Mouse (Mus musculus): Measurements from ENCODE around the gene Wipf3.

Wipf3 gene

GRCm38 (mm10) chr6:54429447-54430194 is at the start of gene Wipf3:
TSS of gene Wipf3 (plus strand) at chr6:54429603.
- peak; percentile 70 for DNase-seq (ENCODE audit: extremely low spot score, low spot score)

GRCm38 (mm10) chr6:54382636-54383035 is 46.8 kb upstream of the Wipf3 start:
- peak; percentile 59 for DNase-seq (ENCODE audit: extremely low spot score, low spot score)

DNA sequence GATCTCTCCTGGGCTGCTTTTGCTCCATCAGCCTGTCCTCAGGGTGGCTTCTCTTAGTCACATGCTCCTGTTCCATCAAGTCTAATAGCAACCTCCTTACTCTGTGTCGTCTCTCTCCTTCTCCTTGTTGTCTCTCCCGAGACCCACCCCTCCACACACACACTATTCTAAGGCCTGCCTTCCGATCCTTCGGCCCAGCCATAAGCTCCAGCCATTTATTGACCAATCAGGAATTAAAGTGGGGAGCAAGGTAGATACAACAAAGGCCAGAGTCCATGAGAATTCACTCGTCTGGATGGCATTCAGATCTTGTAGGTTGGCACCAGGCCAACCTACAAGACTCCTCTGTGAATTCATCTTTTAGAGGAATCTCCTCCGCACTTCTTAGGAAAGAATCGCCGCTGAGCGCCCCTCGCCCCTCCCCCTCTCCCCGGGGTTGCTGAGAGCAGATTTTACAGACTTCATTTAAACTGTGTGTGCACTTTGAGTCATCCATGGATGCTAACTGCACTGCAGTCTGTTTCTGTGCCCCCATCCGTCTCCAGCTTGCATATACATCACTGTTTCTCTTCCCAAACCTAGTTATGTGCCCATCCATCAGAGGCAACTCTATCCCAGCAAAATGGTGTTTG is 45.4 kb upstream of the Wipf3 start:
- no peak for DNase-seq (ENCODE audit: extremely low spot score, low spot score)

DNA sequence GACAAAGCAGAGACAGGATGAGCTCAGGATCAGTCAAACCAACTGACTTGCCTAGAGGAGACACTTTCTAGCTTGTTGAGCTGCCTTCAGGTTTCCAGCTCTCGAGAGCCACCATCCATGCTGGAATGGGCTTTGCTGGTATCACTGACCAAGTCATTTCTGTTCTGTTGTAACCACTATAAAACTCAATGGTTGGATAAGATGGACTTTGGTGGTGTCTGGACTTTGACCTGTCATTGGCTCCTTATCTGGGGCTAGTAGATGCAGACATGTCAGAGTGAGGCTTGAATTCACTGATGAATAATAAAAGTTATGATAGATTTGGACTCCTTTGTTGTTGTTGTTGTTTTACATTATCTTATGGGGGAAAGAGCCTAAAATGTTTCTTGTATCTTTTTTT is 44.6 kb upstream of the Wipf3 start:
- DNase-seq (ENCODE audit: extremely low spot score, low spot score) = no peak

- no peak for DNase-seq (ENCODE audit: extremely low spot score, low spot score)
Measured at GRCm38 (mm10) chr6:54386429-54386828, 43.0 kb upstream of the Wipf3 start.

DNA sequence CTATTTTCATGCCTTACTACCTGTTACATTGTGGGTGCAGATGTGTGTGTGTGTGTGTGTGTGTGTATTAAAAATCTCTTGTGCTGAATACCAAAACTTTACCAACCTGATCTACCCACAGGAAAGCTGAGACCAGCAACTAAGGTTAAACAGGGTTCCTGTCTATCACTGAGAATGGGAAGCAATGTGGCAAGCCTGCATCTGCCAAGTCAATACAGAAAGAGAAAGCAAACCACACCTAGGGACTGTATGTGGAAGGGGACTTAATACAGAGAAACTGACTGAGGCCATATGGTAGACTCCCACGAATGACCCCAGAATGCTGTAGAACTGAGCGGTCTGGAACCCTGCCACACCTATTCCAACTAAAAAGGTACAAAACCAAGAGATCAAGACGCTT is 42.4 kb upstream of the Wipf3 start:
- DNase-seq (ENCODE audit: extremely low spot score, low spot score) = no peak

DNA sequence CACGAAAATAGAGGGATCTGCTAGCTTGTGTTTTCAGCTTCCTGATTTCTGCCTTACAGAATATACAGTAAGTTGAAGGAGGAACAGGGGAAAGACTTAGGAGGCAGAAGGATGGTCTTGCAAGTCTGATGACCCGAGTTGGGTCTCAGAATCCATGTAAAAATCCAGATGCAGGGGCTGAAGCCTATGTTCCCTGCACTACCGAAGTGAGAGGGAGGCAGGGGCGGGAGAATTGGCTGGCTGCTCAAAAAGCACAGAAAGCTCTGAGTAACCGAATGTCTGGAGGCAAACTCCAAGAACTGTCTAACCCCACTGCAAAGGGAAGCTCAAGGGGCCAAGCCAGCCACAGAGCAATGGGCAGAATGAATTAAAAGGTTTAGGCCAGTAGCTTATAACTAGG is 41.7 kb upstream of the Wipf3 start:
- no peak for DNase-seq (ENCODE audit: extremely low spot score, low spot score)

DNA sequence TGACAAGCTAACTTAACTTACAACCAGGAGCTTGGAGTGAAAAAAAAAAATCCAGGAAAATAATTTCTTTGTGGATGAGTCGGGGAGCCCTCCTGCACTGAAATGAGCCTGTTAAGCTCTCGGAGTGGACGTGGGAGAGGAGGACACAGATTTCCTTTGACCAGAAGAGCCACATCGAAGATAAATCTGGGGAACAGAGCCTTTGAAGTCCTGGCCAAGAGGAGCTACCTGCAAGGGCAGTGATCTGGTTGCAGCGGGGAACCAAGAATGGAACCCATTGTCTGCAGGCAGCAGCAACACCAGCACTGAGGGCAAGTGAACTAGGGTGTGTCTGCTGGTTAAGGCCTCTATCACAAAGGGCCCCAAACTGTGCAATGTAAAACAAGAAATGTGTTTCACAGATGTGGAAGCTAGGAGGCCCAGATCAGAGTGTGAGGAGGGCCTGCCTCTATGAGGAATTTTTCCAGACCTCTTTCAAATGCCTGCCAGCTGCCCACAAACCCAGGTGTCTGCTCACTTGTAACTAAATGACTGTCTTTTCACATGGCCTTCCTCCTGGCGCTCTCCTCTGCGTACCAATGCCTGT is 40.6 kb upstream of the Wipf3 start:
- peak; percentile 29 for DNase-seq (ENCODE audit: extremely low spot score, low spot score)

- DNase-seq (ENCODE audit: extremely low spot score, low spot score) = peak; percentile 32
Measured at GRCm38 (mm10) chr6:54391765-54392164, 37.6 kb upstream of the Wipf3 start.

DNA sequence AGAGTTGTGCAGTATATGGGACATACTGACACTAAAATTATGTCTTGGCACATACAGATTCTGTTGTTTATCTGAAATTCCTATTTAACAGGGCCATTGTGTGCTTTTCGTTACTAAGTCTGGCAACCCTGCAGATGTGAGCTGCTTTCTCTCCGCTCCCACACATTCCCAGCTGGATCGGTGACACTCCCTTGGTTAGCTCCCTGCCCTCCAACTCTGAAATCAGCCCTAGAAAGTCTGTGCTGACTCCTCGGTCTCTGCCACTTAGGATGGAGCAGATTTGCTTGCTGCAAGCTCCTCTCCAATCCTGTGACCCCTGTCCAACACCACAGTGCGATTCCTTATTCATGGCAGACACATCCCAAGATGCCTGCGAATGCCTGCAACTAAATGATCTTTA is 35.5 kb upstream of the Wipf3 start:
- DNase-seq (ENCODE audit: extremely low spot score, low spot score) = no peak

GRCm38 (mm10) chr6:54399194-54399923 is 30.0 kb upstream of the Wipf3 start:
- DNase-seq (ENCODE audit: extremely low spot score, low spot score) = no peak

GRCm38 (mm10) chr6:54401503-54401902 is 27.9 kb upstream of the Wipf3 start:
- no peak for DNase-seq (ENCODE audit: extremely low spot score, low spot score)

DNA sequence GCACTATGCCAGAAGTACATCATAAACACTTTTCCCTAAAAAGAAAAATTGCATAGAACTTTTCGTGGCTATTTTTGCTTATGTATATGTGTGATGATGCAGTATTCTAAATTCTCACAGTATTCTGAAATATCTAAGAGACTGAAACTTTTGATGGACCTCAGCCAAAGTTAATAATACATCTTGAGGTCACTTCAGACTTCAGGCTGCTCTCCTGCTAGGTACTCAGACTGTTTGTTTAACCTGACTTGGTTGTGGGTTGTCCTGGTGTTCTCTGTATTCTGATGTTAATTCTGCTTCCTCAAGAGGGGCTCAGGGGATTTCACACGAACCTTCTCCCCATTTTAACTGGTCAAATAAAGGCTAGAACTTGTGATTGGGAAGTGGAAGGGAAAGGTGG is 24.5 kb upstream of the Wipf3 start:
- no peak for DNase-seq (ENCODE audit: extremely low spot score, low spot score)

DNA sequence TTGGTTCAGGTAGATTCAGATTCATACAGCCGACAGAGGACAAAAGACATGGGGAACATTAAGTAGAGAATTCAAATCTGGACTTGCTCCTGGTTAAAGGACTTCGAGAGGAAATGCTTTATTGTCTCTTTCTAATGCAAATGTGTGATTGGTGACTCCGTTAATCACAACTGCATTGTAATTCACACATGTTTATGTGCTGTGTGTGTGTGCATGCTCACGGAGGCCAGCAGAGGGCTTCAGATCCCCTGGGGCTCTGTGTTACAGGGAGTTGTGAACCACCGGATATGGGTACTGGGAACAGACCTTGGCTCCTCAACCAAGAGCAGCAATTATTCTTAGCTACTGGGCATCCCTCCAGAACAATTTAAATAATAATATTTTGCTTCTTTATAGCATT is 23.3 kb upstream of the Wipf3 start:
- no peak for DNase-seq (ENCODE audit: extremely low spot score, low spot score)

GRCm38 (mm10) chr6:54409271-54409670 is 20.1 kb upstream of the Wipf3 start:
- DNase-seq (ENCODE audit: extremely low spot score, low spot score) = no peak

DNA sequence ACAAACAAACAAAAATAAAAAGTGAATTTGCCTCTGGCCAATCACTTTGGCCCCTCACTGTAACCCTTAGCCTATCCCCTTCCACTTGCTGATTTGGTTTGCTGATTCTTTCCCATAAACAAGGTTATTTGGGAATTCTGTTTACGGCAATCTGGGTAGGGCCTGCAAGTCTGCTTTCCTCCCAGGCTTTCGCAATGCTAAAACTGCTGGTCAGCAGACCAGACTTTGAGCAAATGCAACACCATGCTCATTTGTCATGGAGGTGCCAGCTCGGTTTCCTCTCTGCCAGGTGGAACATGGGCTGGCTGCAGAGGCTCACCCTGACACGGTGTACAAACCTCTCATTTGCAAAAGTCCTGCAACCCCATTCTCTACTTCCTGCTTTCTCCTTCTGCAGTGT is 19.0 kb upstream of the Wipf3 start:
- DNase-seq (ENCODE audit: extremely low spot score, low spot score) = no peak

DNA sequence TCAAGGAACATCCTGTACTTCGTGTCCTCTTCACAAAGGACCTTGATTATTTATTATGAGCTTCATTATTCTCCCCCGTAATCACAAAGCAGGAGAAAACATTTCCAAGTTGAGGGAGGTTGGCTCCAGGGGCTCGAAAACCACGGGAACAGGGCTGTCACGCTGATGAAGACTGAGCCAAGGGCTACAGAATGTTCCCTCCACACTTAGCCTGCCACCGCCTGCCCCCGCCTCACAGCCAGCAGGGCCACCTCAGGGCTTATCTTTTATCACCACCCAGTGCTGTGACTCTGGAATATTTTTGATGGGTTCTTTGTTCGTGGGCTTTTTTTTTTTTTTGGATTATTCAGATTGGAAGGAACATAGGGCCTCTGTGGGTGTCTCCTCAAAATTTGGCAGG is 17.8 kb upstream of the Wipf3 start:
- no peak for DNase-seq (ENCODE audit: extremely low spot score, low spot score)

DNA sequence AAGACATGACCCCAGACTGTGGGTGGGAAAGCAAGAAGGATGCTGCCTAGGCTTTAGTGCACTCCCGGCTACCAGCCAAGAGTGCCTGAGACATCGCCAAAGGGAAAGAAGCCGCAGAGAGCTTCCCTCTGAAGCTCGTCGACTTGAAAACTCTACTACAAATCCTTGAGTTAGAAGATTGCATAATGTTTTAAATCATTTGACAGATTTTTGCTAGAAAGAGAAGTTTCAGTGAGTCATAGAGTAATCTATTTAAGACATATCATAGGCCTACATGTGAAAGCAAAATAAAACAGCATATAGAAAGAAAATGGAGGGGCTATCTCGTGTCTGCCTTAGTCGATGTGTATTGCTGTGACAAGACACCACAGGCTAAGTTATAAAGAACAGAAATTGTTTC is 16.5 kb upstream of the Wipf3 start:
- DNase-seq (ENCODE audit: extremely low spot score, low spot score) = no peak

- DNase-seq (ENCODE audit: extremely low spot score, low spot score) = no peak
Measured at GRCm38 (mm10) chr6:54425230-54425629, 4.2 kb upstream of the Wipf3 start.

DNA sequence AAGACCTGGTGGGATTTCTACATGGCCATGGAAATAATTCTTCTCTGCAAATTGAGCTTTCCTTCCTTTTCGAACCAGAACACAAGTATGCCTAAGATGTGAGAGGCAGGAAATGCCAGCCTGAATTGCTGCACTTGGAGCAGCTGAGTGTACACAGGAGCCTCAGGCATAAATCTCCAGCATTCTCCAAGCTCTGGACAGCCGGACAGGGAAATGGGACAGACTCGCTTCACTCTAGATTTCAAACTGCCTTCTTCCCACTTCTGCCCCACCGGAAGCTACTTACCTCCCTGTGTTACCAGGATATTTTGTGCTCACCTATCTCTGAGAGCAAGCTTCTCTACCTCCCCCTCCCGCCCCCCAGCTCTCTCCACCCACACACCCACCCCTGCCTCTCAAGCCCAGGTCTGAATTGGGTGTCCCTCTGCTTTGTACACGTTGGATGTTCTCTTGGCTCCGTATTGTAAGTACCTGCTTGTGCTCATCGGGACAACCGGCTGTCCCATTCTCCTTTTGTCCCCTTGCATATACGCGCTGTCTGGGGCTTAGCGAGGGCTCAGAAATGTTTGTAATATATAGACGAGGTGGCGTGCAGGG is 455 bp upstream of the Wipf3 start:
- DNase-seq (ENCODE audit: extremely low spot score, low spot score) = no peak

DNA sequence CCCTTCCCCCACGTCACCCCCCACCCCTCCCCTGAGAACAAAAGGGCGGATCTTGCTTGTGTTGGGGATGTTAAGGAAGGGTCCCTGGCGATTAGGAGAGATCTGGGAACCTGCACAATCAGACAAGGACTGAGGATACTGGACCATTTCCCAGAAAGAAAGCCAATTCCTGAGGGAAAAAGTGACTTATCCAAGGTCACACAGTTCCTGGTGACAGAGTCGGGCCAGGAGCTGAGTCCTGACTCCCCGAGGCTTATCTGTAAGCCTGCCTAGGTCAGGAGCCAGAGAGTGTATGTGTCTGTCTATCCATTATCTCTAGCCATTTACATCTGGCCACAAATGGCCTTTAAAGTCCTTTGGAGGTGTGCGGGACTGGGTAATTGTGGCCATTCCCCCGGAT is 818 bp downstream of the Wipf3 start:
- DNase-seq (ENCODE audit: extremely low spot score, low spot score) = no peak

- no peak for DNase-seq (ENCODE audit: extremely low spot score, low spot score)
Measured at GRCm38 (mm10) chr6:54431761-54432160, 2.4 kb downstream of the Wipf3 start.

Measured in neural tube, embryonic 10.5 days (tissue).